Mouse (Mus musculus): ENCODE results near the gene Gm3646. TPM values are rescaled to one million over a fixed set of nuclear protein-coding genes. Genes with fewer than 3 reads are reported as not detected.

Gene Gm3646
- polyA plus RNA-seq, 1 experiment from 2014 or later: not detected

GRCm38 (mm10) chr1:39773991-39774729, 31.0 kb downstream of the Gm3646 start:
- no peaks in the 10 kb centered on the region for H3K27me3 ChIP-seq (replicated peaks)
- no peak overlapping the region for H3K9ac ChIP-seq (replicated peaks)
- no peak overlapping the region for H3K4me3 ChIP-seq (replicated peaks)
- H3K4me2 ChIP-seq: no peak overlapping the region
- no peaks in the 10 kb centered on the region for H3K36me3 ChIP-seq
- H3K27ac ChIP-seq (replicated peaks): peak overlapping the region; percentile 63
- H3K4me1 ChIP-seq: peaks cover 20% of the 10 kb centered on the region
- H3K9me3 ChIP-seq (replicated peaks): no peaks in the 10 kb centered on the region
- 52% methylated on average over 14 of the region's 14 CpGs for WGBS
- ATAC-seq (ENCODE audit: low FRiP score): peak; percentile 82

DNA sequence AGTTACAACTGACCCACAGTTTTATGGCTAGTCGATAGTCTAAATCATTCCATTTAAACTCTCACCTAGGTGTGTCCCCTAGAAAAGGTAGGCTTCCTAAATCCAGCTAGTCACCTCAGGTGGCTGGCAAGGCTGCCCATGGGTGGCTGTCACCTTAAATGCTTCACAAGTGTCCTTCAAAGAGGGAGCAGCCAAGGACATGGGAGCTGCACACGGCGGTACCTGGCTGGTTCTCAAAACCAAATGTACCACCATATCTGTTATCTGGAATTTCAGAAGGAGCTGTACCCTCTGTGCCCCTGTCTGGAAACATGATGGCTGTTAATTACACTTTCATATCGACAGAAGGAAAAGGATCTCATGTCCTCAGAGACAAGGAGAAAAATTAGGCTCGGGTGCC, 31.6 kb downstream of the Gm3646 start:
- no peak overlapping the region for H3K4me2 ChIP-seq

DNA sequence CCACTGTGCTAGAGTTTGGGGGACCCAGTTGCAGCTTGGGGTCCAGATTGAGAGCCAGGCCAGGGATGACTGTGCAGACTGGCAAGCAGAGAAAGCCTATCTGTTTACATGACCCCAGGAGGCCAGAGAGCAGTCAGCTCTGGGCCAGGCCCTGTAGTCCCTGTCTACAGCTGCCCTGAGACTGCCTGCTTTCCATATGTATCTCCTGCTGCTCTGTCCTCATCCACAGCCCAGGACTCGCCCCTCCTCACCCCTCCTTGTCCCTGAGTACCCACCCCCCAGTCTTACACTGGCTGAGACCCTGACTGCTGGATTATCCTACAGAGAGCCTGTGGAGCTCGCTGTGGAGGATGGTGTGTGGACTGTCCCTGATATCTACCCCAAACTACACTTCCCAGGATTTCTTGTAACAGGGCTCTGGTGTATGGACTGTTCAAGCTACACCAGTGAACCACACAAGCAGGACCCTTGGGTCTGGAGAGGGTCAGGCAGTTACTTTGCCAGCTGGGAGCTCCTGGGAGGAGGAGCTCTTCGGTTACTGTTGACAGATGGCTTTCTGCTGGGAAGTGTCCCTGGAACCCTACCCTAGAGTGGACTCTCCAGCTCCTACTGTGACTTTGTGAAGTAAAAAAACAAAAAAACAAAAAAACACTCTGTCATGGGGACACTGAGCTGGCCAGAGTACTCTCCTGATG, 32.6 kb downstream of the Gm3646 start:
- peak; percentile 34; the same call in 1 of the 2 replicates for ATAC-seq (ENCODE audit: low FRiP score)

More for the DNA sequence above, 31.6 kb downstream of the Gm3646 start:
- Histone ChIP-seq H3K4me3 (replicated peaks) (no peak overlapping the region), H3K4me1 (peaks cover 20% of the 10 kb centered on the region), H3K36me3 (no peaks in the 10 kb centered on the region), H3K9ac (replicated peaks) (no peak overlapping the region), H3K27me3 (replicated peaks) (no peaks in the 10 kb centered on the region), H3K27ac (replicated peaks) (peak overlapping the region; percentile 51), H3K9me3 (replicated peaks) (no peaks in the 10 kb centered on the region)
- no peak for ATAC-seq (ENCODE audit: low FRiP score)
- WGBS: 76% methylated on average over 5 of the region's 5 CpGs

GRCm38 (mm10) chr1:39770436-39770835, 34.7 kb downstream of the Gm3646 start:
- H3K27ac ChIP-seq (replicated peaks): no peak overlapping the region

More for the DNA sequence above, 32.6 kb downstream of the Gm3646 start:
- peak overlapping the region; percentile 65 for H3K27ac ChIP-seq (replicated peaks)
- H3K4me1 ChIP-seq: peaks cover 20% of the 10 kb centered on the region
- H3K9ac ChIP-seq (replicated peaks): no peak overlapping the region
- 36% methylated on average over 3 of the region's 3 CpGs for WGBS
- H3K4me3 ChIP-seq (replicated peaks): no peak overlapping the region
- no peaks in the 10 kb centered on the region for H3K9me3 ChIP-seq (replicated peaks)
- no peaks in the 10 kb centered on the region for H3K27me3 ChIP-seq (replicated peaks)
- H3K4me2 ChIP-seq: no peak overlapping the region
- H3K36me3 ChIP-seq: no peaks in the 10 kb centered on the region

GRCm38 (mm10) chr1:39768017-39768416, 37.1 kb downstream of the Gm3646 start:
- H3K4me2 ChIP-seq: no peak overlapping the region
- no peak for ATAC-seq (ENCODE audit: low FRiP score)

More at GRCm38 (mm10) chr1:39770436-39770835, 34.7 kb downstream of the Gm3646 start:
- Histone ChIP-seq H3K4me2 (no peak overlapping the region), H3K27me3 (replicated peaks) (no peaks in the 10 kb centered on the region), H3K9ac (replicated peaks) (no peak overlapping the region), H3K9me3 (replicated peaks) (no peaks in the 10 kb centered on the region), H3K4me3 (replicated peaks) (no peak overlapping the region), H3K36me3 (no peaks in the 10 kb centered on the region), H3K4me1 (peaks cover 20% of the 10 kb centered on the region)
- no peak for ATAC-seq (ENCODE audit: low FRiP score)
- WGBS: 84% methylated on average over 5 of the region's 5 CpGs

DNA sequence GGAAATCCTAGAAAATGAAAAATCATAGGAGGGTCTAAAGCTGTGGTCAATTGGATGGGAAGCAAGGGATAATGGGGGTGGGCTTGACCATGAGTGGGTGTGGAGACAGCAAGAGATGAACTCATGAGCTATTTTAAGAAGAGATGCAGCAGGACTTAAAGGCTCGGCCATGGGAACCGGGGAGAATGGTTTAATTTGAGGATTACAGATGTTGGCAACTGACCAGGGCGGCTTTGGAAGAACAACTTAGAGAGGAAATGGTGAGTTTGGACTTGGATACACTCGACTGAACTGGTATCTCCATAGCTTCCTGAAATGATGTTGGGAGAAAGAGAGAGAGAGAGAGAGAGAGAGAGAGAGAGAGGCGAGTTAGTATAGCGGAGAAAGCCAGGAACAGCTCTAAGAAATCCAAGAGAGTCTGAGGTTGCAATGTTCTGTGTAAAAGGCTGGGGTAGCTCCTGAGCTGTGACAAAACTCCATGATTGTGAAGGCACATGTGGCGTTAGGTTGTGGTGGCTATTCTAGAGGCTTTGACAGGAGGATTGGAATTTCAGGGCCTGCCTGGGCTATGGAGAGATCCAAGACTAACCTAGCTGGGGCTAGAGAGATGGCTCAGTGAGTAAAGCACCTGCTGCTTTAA, 39.2 kb downstream of the Gm3646 start:
- Histone ChIP-seq H3K4me1 (peaks cover 16% of the 10 kb centered on the region), H3K4me3 (replicated peaks) (no peak overlapping the region), H3K9ac (replicated peaks) (no peak overlapping the region), H3K27me3 (replicated peaks) (no peaks in the 10 kb centered on the region), H3K4me2 (no peak overlapping the region), H3K9me3 (replicated peaks) (no peaks in the 10 kb centered on the region), H3K27ac (replicated peaks) (no peak overlapping the region), H3K36me3 (no peaks in the 10 kb centered on the region)
- no peak for ATAC-seq (ENCODE audit: low FRiP score)
- WGBS: 84% methylated on average over 7 of the region's 7 CpGs

More at GRCm38 (mm10) chr1:39768017-39768416, 37.1 kb downstream of the Gm3646 start:
- Histone ChIP-seq H3K9me3 (replicated peaks) (no peaks in the 10 kb centered on the region), H3K4me1 (peaks cover 10% of the 10 kb centered on the region), H3K9ac (replicated peaks) (no peak overlapping the region), H3K27ac (replicated peaks) (no peak overlapping the region), H3K4me3 (replicated peaks) (no peak overlapping the region), H3K27me3 (replicated peaks) (no peaks in the 10 kb centered on the region), H3K36me3 (no peaks in the 10 kb centered on the region)
- 90% methylated on average over 3 of the region's 3 CpGs for WGBS

DNA sequence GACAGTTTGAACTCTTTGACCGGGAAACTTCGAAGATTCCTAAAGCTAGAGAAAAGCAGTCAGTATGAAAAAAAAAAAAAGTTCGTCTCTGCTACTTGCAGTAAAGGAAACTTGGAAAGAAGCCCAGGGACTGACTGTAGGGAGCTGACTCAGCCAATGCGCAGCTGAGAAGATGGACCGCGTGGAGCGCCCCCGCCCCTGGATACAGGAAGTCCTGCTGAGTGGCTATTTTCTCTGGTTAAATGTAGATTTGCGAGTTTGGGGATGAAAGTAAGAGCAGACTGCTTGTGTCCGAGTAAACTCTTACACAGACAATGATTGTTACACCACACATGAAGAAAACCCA, 43.1 kb downstream of the Gm3646 start:
- peak overlapping the region; percentile 46 for H3K4me2 ChIP-seq
- no peaks in the 10 kb centered on the region for H3K27me3 ChIP-seq (replicated peaks)
- H3K27ac ChIP-seq (replicated peaks): peak overlapping the region; percentile 76
- no peaks in the 10 kb centered on the region for H3K36me3 ChIP-seq
- WGBS: 3% methylated on average over 10 of the region's 10 CpGs
- H3K9ac ChIP-seq (replicated peaks): no peak overlapping the region
- no peak overlapping the region for H3K4me3 ChIP-seq (replicated peaks)
- peak; percentile 86 for ATAC-seq (ENCODE audit: low FRiP score)
- H3K9me3 ChIP-seq (replicated peaks): no peaks in the 10 kb centered on the region
- peaks cover 16% of the 10 kb centered on the region for H3K4me1 ChIP-seq

- Histone ChIP-seq H3K9ac (replicated peaks) (no peak overlapping the region), H3K36me3 (no peaks in the 10 kb centered on the region), H3K9me3 (replicated peaks) (no peaks in the 10 kb centered on the region), H3K4me1 (peaks cover 16% of the 10 kb centered on the region), H3K4me3 (replicated peaks) (0 out of 2 replicates have a peak overlapping the region, but pooled peaks have one; percentile 3), H3K4me2 (peak overlapping the region; percentile 46), H3K27me3 (replicated peaks) (no peaks in the 10 kb centered on the region), H3K27ac (replicated peaks) (peak overlapping the region; percentile 76)
- WGBS: 2% methylated on average over 22 of the region's 22 CpGs
- ATAC-seq (ENCODE audit: low FRiP score): peak; percentile 69; the same call in 1 of the 2 replicates
Measured at GRCm38 (mm10) chr1:39761211-39762024, 43.7 kb downstream of the Gm3646 start.

- H3K4me3 ChIP-seq (replicated peaks): no peak overlapping the region
- H3K9me3 ChIP-seq (replicated peaks): no peaks in the 10 kb centered on the region
- H3K36me3 ChIP-seq: no peaks in the 10 kb centered on the region
- ATAC-seq (ENCODE audit: low FRiP score): no peak
- H3K4me1 ChIP-seq: peaks cover 16% of the 10 kb centered on the region
- H3K27ac ChIP-seq (replicated peaks): 0 out of 2 replicates have a peak overlapping the region, but pooled peaks have one; percentile 28
- H3K27me3 ChIP-seq (replicated peaks): no peaks in the 10 kb centered on the region
- WGBS: 82% methylated on average over 6 of the region's 6 CpGs
- H3K9ac ChIP-seq (replicated peaks): no peak overlapping the region
- H3K4me2 ChIP-seq: no peak overlapping the region
Measured at GRCm38 (mm10) chr1:39760181-39760715, 44.9 kb downstream of the Gm3646 start.

GRCm38 (mm10) chr1:39759231-39760175, 45.6 kb downstream of the Gm3646 start:
- Histone ChIP-seq H3K36me3 (no peaks in the 10 kb centered on the region), H3K9me3 (replicated peaks) (no peaks in the 10 kb centered on the region), H3K27ac (replicated peaks) (no peak overlapping the region), H3K27me3 (replicated peaks) (no peaks in the 10 kb centered on the region), H3K4me1 (peaks cover 16% of the 10 kb centered on the region), H3K9ac (replicated peaks) (no peak overlapping the region), H3K4me2 (no peak overlapping the region), H3K4me3 (replicated peaks) (no peak overlapping the region)
- no peak for ATAC-seq (ENCODE audit: low FRiP score)
- WGBS: 59% methylated on average over 9 of the region's 9 CpGs
